Mouse (Mus musculus) olfactory bulb, adult 2 months (tissue): ENCODE results near the gene Slc8a3.

Experiments used
- CTCF ChIP-seq: fragments of 200-500 bp; IDR thresholded peaks from 2 replicates; pipeline ENCODE4 v1.5.1; 2012; ENCODE audit warnings: low read depth, mild to moderate bottlenecking, low read length, moderate library complexity; ENCODE audit not compliant: insufficient read depth
- POLR2A ChIP-seq: fragments of 200-500 bp; IDR thresholded peaks from 2 replicates; pipeline ENCODE4 v1.6.1; 2012; ENCODE audit warnings: mild to moderate bottlenecking, low read depth, low read length, moderate library complexity; ENCODE audit not compliant: insufficient read depth

DNA sequence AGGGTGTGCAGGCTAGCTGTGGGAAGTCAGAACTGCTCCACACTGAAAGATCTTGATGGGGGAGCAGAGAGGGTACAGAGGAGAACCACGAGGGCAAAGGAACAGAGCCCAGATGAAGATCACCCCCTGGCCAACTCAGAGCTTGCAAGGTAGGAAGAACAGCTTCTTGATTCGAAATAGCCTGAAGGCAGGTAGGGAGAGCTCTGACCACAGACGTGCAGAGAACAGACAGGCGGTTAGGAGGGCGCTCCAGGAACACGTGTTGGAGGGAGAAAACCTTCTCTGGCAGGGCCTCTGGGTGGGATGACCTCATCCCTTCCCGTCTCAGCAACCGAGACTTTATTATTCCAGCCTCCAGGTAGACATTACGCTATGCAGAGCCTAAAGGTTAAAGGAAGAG, 157.7 kb downstream of the Slc8a3 start:
- TF ChIP-seq CTCF, result no peak
- TF ChIP-seq POLR2A, result no peak
